Mouse (Mus musculus) intestine, postnatal 0 days (tissue): ENCODE results near the gene Galr3. TPM values are rescaled to one million over a fixed set of nuclear protein-coding genes. Genes with fewer than 3 reads are reported as not detected.
"Not testable (repeated sequence)": the region's sequence is repeated elsewhere in the genome, so short reads cannot be mapped to it uniquely, and the experiment has no call there.

ENCODE experiments used
- ATAC-seq: fragments of 200-750 bp; cut with Nextera tagmentation; 2 replicates; pipeline ENCODE4 v1.8.0; 2017; ENCODE audit warnings: mild to moderate bottlenecking, moderate TSS enrichment, moderate library complexity
- H3K27ac ChIP-seq: fragments of 300-500 bp; sonication (generic); 2 replicates; pipeline ENCODE4 v1.5.1; 2014; ENCODE audit warnings: mild to moderate bottlenecking, low read depth, low read length, moderate library complexity
- H3K27me3 ChIP-seq: fragments of 300-500 bp; sonication (generic); replicated peaks from 2 replicates; pipeline ENCODE4 v1.6.1; 2014; ENCODE audit warnings: low read length, mixed read lengths; ENCODE audit not compliant: control insufficient read depth, insufficient read depth
- H3K36me3 ChIP-seq: fragments of 300-500 bp; sonication (generic); 2 replicates; pipeline ENCODE4 v1.6.1; 2014; ENCODE audit warnings: mild to moderate bottlenecking, moderate library complexity; ENCODE audit not compliant: control insufficient read depth, insufficient read depth
- H3K4me1 ChIP-seq: fragments of 300-500 bp; sonication (generic); replicated peaks from 2 replicates; pipeline ENCODE4 v1.6.1; 2014; ENCODE audit warnings: antibody characterized with exemption, low read length, mixed read lengths; ENCODE audit not compliant: control insufficient read depth, insufficient read depth
- H3K4me2 ChIP-seq: fragments of 300-500 bp; sonication (generic); replicated peaks from 2 replicates; pipeline ENCODE4 v1.6.1; 2014; ENCODE audit warnings: low read depth, mild to moderate bottlenecking, moderate library complexity
- H3K4me3 ChIP-seq: fragments of 300-500 bp; sonication (generic); 2 replicates; pipeline ENCODE4 v1.5.1; 2014; ENCODE audit warnings: low read depth, low read length
- H3K9ac ChIP-seq: fragments of 300-500 bp; sonication (generic); 2 replicates; pipeline ENCODE4 v1.6.1; 2014; ENCODE audit warnings: mild to moderate bottlenecking, low read depth, low read length
- H3K9me3 ChIP-seq: fragments of 300-500 bp; sonication (generic); 2 replicates; pipeline ENCODE4 v1.6.1; 2016; ENCODE audit warnings: mixed run types; ENCODE audit not compliant: control insufficient read depth
- CTCF ChIP-seq: sonication (generic); IDR thresholded peaks from 2 replicates; pipeline ENCODE4 v1.5.1; 2016; ENCODE audit warnings: low read depth, mild to moderate bottlenecking, control low read depth, antibody characterized with exemption, moderate library complexity
- WGBS: fragments of 180-500 bp; shearing (Covaris S2); extraction: QIAGEN DNeasy Blood & Tissue Kit; methylation state at CpG from one replicate; pipeline ENCODE4 v1.1.7; 2014; 5-methylcytosine and 5-hydroxymethylcytosine counted together
- polyA plus RNA-seq: library from polyadenylated mRNA; unstranded; fragments of >200 nt; fragmentation: Nextera tagmentation; extraction: Ambion mirVana; gene quantifications from 2 replicates; pipeline ENCODE4 v1.2.1, GENCODE M21; 2015

Galr3 gene
- polyA plus RNA-seq, 1 experiment from 2014 or later, result 2.2 TPM

DNA sequence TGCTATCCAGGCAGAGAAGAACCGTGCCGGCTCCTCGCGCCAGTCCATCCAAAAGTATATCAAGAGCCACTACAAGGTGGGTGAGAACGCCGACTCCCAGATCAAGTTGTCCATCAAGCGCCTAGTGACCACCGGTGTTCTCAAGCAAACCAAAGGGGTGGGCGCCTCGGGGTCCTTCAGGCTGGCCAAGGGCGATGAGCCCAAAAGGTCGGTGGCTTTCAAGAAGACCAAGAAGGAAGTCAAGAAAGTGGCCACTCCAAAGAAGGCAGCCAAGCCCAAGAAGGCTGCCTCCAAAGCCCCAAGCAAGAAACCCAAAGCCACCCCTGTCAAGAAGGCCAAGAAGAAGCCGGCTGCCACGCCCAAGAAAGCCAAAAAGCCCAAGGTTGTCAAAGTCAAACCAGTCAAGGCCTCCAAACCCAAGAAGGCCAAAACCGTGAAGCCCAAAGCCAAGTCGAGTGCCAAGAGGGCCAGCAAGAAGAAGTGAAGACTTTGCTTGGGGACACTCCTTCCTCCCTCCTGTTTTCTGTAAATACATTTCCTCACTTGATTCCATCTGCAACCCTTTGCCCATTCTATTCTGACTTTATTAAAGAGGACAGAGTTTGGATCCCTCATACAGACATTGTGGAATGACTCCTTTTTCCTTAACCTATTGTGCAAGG, 12.7 kb upstream of the Galr3 start:
- peak overlapping the region; percentile 84 for H3K4me3 ChIP-seq
- peak overlapping the region; percentile 98 for H3K27ac ChIP-seq
- 8% methylated on average over 16 of the region's 16 CpGs for WGBS
- H3K36me3 ChIP-seq, result peaks cover 3% of the 10 kb centered on the region; the same call in 1 of the 2 replicates
- peak overlapping the region; percentile 98 for H3K9ac ChIP-seq
- no peak for TF ChIP-seq CTCF
- no peaks in the 10 kb centered on the region for H3K27me3 ChIP-seq
- no peaks in the 10 kb centered on the region for H3K9me3 ChIP-seq
- no peak for ATAC-seq
- peak overlapping the region; percentile 75 for H3K4me2 ChIP-seq
- 0 out of 2 replicates have a peak, but pooled peaks cover 2% of the 10 kb centered on the region for H3K4me1 ChIP-seq

DNA sequence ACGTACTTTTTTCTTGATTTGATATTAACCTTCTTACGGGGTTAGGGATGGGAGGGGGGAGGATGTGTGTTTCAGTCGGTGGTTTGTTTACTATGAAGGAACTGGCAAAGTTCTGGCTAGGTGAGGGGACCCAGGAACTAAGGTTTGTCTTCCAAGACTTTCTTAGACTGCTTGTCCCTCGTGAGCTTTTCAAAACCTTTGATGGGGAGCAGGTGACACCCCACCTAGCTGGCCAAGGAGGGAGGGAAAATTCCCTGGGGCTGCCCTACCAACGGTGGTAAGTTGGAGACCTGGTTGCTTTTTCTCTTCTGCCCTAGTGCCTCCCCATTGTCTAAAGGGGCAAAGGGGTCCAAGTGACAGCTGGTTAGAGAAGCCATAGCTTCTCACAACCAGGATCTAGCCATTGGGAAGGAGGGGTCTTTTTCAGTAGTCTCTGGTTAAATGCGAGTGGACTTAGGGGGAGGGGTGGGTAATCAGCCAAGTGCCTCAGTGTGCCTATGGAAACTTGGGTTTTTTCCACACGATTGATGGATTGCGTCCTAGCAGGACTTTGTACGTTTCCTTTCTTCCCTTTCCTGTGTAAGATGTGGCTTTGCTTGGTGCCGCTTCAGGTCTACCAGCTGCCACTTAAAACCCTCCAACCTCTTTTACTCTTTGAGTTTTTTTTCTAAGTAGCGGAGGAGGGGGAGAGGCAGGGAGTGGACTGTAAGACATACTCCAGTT, 12.0 kb upstream of the Galr3 start:
- Histone ChIP-seq H3K9ac (peak overlapping the region; percentile 98), H3K4me1 (0 out of 2 replicates have a peak, but pooled peaks cover 2% of the 10 kb centered on the region), H3K27me3 (no peaks in the 10 kb centered on the region), H3K4me3 (peak overlapping the region; percentile 84), H3K36me3 (peaks cover 9% of the 10 kb centered on the region; the same call in 1 of the 2 replicates), H3K4me2 (peak overlapping the region; percentile 75), H3K27ac (peak overlapping the region; percentile 46; the same call in 1 of the 2 replicates), H3K9me3 (no peaks in the 10 kb centered on the region)
- 1% methylated on average over 11 of the region's 11 CpGs for WGBS
- no peak for TF ChIP-seq CTCF
- no peak for ATAC-seq

DNA sequence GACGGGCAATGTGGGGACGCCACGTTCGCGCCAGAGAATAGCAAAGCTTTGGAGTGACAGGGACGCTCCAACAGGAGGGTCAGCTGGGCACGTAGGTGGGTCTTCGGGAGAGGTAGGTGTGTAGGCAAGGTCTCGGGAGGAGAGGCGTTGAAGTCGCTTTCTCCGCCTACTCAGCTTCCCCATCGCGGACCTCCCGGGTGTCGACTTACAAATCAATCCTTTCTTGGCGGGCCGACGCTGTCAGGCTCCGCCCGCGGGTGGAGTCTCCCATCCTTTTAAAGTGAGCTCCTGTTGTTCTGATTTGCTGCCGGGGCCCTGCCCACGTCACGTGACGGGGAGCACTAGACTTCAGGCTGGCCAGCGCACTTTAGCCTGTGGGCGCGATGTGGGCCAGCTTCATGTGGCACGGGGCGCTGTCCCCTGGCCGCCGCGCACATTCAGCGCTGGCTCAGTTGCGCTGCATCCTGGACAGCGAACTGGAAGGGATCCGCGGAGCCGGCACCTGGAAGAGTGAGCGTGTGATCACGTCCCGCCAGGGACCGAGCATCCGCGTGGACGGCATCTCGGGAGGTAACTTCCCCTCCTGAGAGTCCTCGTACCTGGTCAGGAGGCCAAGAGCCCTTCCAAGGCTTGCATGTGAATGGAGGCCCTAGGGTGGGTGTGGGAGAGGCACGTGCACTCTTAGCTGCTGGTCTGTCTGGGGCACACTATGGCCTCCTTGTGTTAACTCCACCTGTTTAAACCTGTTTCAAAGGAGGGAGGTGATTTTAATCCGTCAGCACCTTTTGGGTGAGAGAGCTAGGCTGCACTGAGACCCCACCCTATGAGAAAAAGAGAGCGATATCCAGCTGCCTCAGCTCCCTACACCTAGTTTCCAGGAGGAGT, 10.9 kb upstream of the Galr3 start:
- Histone ChIP-seq H3K27me3 (no peaks in the 10 kb centered on the region), H3K9me3 (no peaks in the 10 kb centered on the region), H3K4me1 (0 out of 2 replicates have a peak, but pooled peaks cover 2% of the 10 kb centered on the region), H3K27ac (peak overlapping the region; percentile 41; the same call in 1 of the 2 replicates), H3K36me3 (peaks cover 10% of the 10 kb centered on the region; the same call in 1 of the 2 replicates), H3K4me2 (peak overlapping the region; percentile 75), H3K4me3 (peak overlapping the region; percentile 84), H3K9ac (peak overlapping the region; percentile 98)
- ATAC-seq, result peak; percentile 75
- TF ChIP-seq CTCF, result peak; percentile 24
- WGBS, result under 1% methylated on average over 52 of the region's 52 CpGs

DNA sequence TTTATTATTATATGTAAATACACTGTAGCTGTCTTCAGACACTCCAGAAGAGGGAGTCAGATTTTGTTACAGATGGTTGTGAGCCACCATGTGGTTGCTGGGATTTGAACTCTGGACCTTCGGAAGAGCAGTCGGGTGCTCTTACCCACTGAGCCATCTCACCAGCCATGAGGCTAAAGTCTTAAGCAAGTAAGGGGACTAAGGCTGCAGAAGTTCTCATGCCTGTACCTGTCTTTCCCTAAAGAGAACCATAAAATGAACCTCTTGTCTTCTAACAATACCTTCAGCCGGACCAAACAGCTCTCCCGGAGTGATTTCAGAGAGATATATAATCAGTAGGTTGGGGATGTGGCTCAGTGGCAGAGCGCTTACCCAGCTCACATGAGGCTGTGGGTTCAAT, 9.8 kb upstream of the Galr3 start:
- not testable (repeated sequence) for H3K9me3 ChIP-seq, H3K27me3 ChIP-seq, H3K27ac ChIP-seq, H3K9ac ChIP-seq, H3K4me3 ChIP-seq, H3K4me1 ChIP-seq, ATAC-seq
- Histone ChIP-seq H3K4me2 (peak overlapping the region; percentile 75), H3K36me3 (peaks cover 21% of the 10 kb centered on the region)
- WGBS, result 67% methylated on average over 5 of the region's 5 CpGs

DNA sequence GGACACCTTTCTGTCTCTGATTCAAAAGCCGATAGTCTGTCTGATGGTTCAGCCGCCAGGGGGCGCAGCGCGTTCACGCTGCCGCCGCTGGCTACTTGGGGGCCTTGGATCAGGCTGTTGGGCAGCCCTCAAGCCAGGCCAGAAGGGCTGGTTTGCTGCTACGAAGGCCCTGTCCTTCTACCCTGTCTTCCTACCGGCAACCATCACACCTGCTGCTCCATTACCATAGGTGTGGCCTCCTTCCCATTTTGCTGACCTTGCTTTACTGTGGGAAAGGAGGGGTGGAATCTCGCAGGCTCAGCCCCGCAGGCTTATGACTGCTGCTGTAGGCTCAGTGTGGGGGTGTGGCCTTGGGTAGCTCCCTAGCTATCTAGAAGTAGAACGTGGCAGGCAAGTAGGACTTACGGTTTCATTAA, 3.8 kb upstream of the Galr3 start:
- 6% methylated on average over 14 of the region's 14 CpGs for WGBS
- peak overlapping the region; percentile 5; the same call in 1 of the 2 replicates for H3K27ac ChIP-seq

More for the DNA sequence above, 3.8 kb upstream of the Galr3 start:
- no peaks in the 10 kb centered on the region for H3K9me3 ChIP-seq
- peaks cover 12% of the 10 kb centered on the region; the same call in 1 of the 2 replicates for H3K27me3 ChIP-seq
- TF ChIP-seq CTCF, result peak; percentile 91
- peak; percentile 46 for ATAC-seq
- H3K4me2 ChIP-seq, result peak overlapping the region; percentile 35
- H3K4me1 ChIP-seq, result 0 out of 2 replicates have a peak, but pooled peaks cover 3% of the 10 kb centered on the region
- H3K4me3 ChIP-seq, result no peak overlapping the region
- no peak overlapping the region for H3K9ac ChIP-seq
- H3K36me3 ChIP-seq, result peaks cover 27% of the 10 kb centered on the region
